Mouse (Mus musculus) hindbrain, embryonic 15.5 days (tissue): ENCODE data around the gene Radil. TPM values are rescaled to one million over a fixed set of nuclear protein-coding genes. Genes with fewer than 3 reads are reported as not detected.
A peak's percentile ranks its signal among the peaks of the same experiment; 100 is the strongest.

ENCODE experiments used
- ATAC-seq: fragments of 200-750 bp; cut with Nextera tagmentation; 2 replicates; pipeline ENCODE4 v1.8.0; 2017; ENCODE audit warnings: low read depth, moderate number of reproducible peaks, moderate TSS enrichment; ENCODE audit not compliant: low FRiP score
- H3K27ac ChIP-seq: fragments of 300-500 bp; sonication (generic); replicated peaks from 2 replicates; pipeline ENCODE4 v1.5.1; 2015; ENCODE audit warnings: mild to moderate bottlenecking, inconsistent platforms
- H3K27me3 ChIP-seq: fragments of 300-500 bp; sonication (generic); 2 replicates; pipeline ENCODE4 v1.6.1; 2015; ENCODE audit warnings: control low read depth, inconsistent platforms
- H3K36me3 ChIP-seq: fragments of 300-500 bp; sonication (generic); 2 replicates; pipeline ENCODE4 v1.6.1; 2015; ENCODE audit warnings: control low read depth, inconsistent platforms
- H3K4me1 ChIP-seq: fragments of 300-500 bp; sonication (generic); replicated peaks from 2 replicates; pipeline ENCODE4 v1.6.1; 2015; ENCODE audit warnings: control low read depth, inconsistent platforms
- H3K4me2 ChIP-seq: fragments of 300-500 bp; sonication (generic); 2 replicates; pipeline ENCODE4 v1.6.1; 2015; ENCODE audit warnings: moderate library complexity, mild to moderate bottlenecking, inconsistent platforms
- H3K4me3 ChIP-seq: fragments of 300-500 bp; sonication (generic); 2 replicates; pipeline ENCODE4 v1.5.1; 2015; ENCODE audit warnings: mild to moderate bottlenecking, inconsistent platforms
- H3K9ac ChIP-seq: fragments of 300-500 bp; sonication (generic); 2 replicates; pipeline ENCODE4 v1.6.1; 2015; ENCODE audit warnings: inconsistent platforms
- H3K9me3 ChIP-seq: fragments of 300-500 bp; sonication (generic); 2 replicates; pipeline ENCODE4 v1.6.1; 2016; ENCODE audit warnings: control low read depth, inconsistent platforms
- WGBS: fragments of 180-500 bp; shearing (Covaris S2); methylation state at CpG from one replicate; pipeline ENCODE4 v1.1.7; 2015; 5-methylcytosine and 5-hydroxymethylcytosine counted together
- polyA plus RNA-seq: library from polyadenylated mRNA; unstranded; fragments of >200 nt; fragmentation: Nextera tagmentation; extraction: Ambion mirVana; gene quantifications from 2 replicates; pipeline ENCODE4 v1.2.1, GENCODE M21; 2015

Gene Radil
- polyA plus RNA-seq, 1 experiment from 2014 or later, result 23.2 TPM

DNA sequence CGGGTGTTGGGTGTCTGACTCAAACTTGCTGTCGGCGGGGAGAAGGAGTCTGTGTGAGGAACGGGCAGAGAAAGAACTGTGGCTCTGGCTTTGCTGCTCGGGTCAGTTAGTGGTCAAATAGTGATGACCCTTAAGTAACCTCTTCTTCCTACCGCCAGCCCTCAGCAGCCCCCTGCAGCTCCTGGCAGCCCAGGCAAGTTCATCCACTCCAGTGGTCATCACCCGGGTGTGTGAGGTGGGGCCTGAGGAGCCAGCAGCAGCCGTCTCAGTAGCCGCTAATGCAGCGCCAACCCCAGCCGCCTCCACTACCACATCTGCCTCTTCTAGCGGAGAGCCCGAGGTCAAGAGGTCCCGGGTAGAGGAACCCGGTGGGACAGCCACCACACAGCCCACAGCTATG is 94.6 kb downstream of the Radil start:
- no peak overlapping the region for H3K9ac ChIP-seq
- no peaks in the 10 kb centered on the region for H3K4me1 ChIP-seq
- H3K27ac ChIP-seq, result no peak overlapping the region
- ATAC-seq, result no peak
- peaks cover 31% of the 10 kb centered on the region for H3K36me3 ChIP-seq
- no peaks in the 10 kb centered on the region for H3K27me3 ChIP-seq
- 60% methylated on average over 14 of the region's 15 CpGs for WGBS
- H3K9me3 ChIP-seq, result no peaks in the 10 kb centered on the region
- H3K4me2 ChIP-seq, result no peak overlapping the region
- no peak overlapping the region for H3K4me3 ChIP-seq

DNA sequence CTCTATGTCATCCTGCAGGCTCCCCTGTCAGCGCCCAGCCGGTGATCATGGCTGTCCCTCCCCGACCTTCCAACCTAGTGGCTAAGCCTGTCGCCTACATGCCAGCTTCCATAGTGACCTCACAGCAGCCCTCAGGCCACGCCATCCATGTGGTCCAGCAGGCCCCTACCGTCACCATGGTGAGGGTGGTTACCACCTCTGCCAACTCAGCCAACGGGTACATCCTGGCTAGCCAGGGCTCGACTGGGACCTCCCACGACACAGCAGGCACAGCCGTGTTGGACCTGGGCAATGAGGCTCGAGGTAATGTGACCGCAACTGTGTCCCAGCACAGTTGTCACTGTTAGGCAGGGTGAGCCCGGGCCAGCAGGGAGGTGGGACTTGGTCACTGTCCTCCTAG is 97.2 kb downstream of the Radil start:
- peaks cover 44% of the 10 kb centered on the region for H3K36me3 ChIP-seq

DNA sequence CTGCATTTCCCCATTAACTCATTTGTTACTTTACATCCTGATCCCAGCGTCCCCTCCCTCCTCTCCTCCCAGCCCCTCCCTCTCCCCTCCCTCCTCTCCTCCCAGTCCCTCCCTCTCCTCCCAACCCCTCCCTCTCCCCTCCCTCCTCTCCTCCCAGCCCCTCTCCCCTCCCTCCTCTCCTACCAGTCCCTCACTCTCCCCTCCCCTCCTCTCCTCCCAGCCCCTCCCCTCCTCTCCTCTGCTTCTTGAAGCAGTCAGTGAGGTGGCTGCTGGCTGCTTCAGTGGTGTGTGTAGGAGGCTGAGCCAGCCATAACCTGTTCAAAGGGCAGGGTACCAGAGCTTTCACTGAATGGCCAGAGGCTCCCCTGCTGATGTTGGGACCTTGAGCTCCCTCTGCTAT is 99.1 kb downstream of the Radil start:
- Histone ChIP-seq H3K36me3 (peaks cover 31% of the 10 kb centered on the region), H3K4me1 (peaks cover 7% of the 10 kb centered on the region), H3K4me2 (no peak overlapping the region), H3K9ac (no peak overlapping the region), H3K27me3 (no peaks in the 10 kb centered on the region), H3K4me3 (no peak overlapping the region), H3K27ac (no peak overlapping the region), H3K9me3 (no peaks in the 10 kb centered on the region)
- 0% methylated on average over 1 of the region's 1 CpGs for whole genome bisulfite sequencing
- ATAC-seq, result no peak

More for the DNA sequence above, 97.2 kb downstream of the Radil start:
- H3K4me3 ChIP-seq, result no peak overlapping the region
- H3K9ac ChIP-seq, result no peak overlapping the region
- H3K4me2 ChIP-seq, result no peak overlapping the region
- no peaks in the 10 kb centered on the region for H3K9me3 ChIP-seq
- H3K27ac ChIP-seq, result no peak overlapping the region
- H3K4me1 ChIP-seq, result no peaks in the 10 kb centered on the region
- H3K27me3 ChIP-seq, result no peaks in the 10 kb centered on the region
- no peak for ATAC-seq
- 94% methylated on average over 13 of the region's 13 CpGs for WGBS

DNA sequence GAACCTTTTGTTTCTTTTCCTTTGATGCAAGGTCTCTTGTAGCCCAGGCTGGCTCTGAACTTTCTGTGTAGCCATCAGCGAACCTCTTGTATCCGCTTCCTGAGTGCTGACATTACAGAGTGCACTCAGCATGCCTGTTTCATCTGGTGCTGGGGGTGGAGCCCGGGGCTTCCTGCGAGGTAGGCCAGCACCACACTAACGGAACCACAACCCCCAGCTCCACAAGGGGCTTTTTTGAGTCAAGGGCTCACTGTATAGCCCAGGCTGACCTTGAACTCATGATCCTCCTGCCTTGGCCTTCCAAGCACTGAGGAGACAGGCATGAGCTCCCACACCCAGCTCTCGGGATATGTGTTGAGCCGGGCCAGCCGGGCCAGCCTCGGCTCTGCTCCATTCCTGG is 100.1 kb downstream of the Radil start:
- ATAC-seq, result no peak
- Histone ChIP-seq H3K9me3 (no peaks in the 10 kb centered on the region), H3K27me3 (no peaks in the 10 kb centered on the region), H3K4me2 (no peak overlapping the region), H3K4me3 (no peak overlapping the region), H3K4me1 (peaks cover 9% of the 10 kb centered on the region), H3K9ac (no peak overlapping the region), H3K36me3 (peaks cover 25% of the 10 kb centered on the region), H3K27ac (no peak overlapping the region)
- WGBS, result 90% methylated on average over 9 of the region's 9 CpGs

DNA sequence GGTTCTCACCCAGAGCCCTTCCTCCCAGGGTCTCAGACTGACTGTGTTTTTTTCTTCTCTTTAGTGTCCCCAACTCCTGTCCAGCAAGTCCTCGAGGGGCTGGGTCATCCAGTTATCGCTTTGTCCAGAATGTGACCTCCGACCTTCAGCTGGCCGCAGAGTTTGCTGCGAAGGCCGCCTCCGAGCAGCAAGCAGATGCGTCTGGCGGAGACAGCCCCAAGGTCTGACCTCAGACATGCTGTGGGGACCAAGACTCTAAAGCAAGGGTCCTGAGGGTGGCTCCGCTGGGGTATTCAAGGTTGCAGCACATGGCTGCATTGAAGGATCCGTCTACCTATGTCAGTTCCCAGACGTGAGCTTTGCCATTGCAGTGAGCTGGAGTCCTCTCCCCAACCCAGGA is 102.3 kb downstream of the Radil start:
- H3K36me3 ChIP-seq, result peaks cover 16% of the 10 kb centered on the region

DNA sequence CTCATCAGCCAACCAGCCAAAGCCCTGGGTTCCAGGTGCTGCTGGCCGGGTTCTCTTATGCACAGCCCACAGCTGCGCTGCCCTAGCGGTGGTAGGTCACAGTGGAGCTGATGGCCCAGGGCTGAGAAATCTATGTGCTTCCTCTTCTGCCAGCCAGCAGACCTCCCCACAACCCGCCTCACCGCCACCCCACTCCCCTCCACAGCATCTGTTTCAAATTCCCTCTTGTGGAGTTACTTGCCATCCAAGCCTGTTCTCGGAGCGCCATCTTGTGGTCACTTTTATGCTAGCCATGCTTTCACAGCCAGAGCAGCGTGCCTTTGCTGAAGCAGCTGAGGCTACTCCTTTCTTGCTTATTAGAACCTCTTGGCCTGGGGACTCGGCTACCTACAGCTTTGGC is 102.8 kb downstream of the Radil start:
- H3K9ac ChIP-seq, result no peak overlapping the region
- H3K4me1 ChIP-seq, result peaks cover 28% of the 10 kb centered on the region
- WGBS, result 6% methylated on average over 9 of the region's 9 CpGs
- H3K4me2 ChIP-seq, result no peak overlapping the region
- no peaks in the 10 kb centered on the region for H3K27me3 ChIP-seq
- no peaks in the 10 kb centered on the region for H3K9me3 ChIP-seq
- H3K36me3 ChIP-seq, result peaks cover 13% of the 10 kb centered on the region; the same call in 1 of the 2 replicates
- ATAC-seq, result peak; percentile 72
- H3K27ac ChIP-seq, result no peak overlapping the region
- H3K4me3 ChIP-seq, result no peak overlapping the region

More for the DNA sequence above, 102.3 kb downstream of the Radil start:
- ATAC-seq, result no peak
- no peaks in the 10 kb centered on the region for H3K27me3 ChIP-seq
- no peak overlapping the region for H3K9ac ChIP-seq
- peaks cover 22% of the 10 kb centered on the region for H3K4me1 ChIP-seq
- H3K9me3 ChIP-seq, result no peaks in the 10 kb centered on the region
- H3K27ac ChIP-seq, result no peak overlapping the region
- H3K4me3 ChIP-seq, result no peak overlapping the region
- 60% methylated on average over 12 of the region's 12 CpGs for WGBS
- no peak overlapping the region for H3K4me2 ChIP-seq

DNA sequence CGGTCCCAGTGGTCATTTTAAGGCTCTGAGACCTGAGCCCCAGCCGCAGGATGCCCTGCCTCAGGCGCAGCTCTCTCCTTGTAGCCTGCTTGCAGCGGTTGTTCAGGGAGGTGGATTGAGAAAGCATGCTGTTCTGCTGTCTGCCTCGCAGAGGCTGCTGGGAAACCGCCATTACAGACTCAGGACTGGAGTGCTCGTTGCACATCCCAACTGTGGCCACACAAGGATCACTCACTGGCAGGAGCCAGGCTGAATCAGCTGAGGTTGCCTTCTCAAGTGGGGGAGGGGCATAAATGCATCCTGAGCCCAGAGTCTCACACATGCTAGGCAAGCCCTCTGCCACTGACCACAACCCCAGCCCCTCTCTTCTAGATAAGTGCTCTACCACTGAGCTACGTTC is 105.2 kb downstream of the Radil start:
- Histone ChIP-seq H3K36me3 (peaks cover 9% of the 10 kb centered on the region; the same call in 1 of the 2 replicates), H3K4me2 (no peak overlapping the region), H3K9ac (peak overlapping the region; percentile 30; the same call in 1 of the 2 replicates), H3K9me3 (no peaks in the 10 kb centered on the region), H3K27ac (peak overlapping the region; percentile 30; the same call in 1 of the 2 replicates), H3K27me3 (no peaks in the 10 kb centered on the region), H3K4me3 (no peak overlapping the region), H3K4me1 (peaks cover 42% of the 10 kb centered on the region)
- 43% methylated on average over 8 of the region's 8 CpGs for WGBS
- no peak for ATAC-seq

DNA sequence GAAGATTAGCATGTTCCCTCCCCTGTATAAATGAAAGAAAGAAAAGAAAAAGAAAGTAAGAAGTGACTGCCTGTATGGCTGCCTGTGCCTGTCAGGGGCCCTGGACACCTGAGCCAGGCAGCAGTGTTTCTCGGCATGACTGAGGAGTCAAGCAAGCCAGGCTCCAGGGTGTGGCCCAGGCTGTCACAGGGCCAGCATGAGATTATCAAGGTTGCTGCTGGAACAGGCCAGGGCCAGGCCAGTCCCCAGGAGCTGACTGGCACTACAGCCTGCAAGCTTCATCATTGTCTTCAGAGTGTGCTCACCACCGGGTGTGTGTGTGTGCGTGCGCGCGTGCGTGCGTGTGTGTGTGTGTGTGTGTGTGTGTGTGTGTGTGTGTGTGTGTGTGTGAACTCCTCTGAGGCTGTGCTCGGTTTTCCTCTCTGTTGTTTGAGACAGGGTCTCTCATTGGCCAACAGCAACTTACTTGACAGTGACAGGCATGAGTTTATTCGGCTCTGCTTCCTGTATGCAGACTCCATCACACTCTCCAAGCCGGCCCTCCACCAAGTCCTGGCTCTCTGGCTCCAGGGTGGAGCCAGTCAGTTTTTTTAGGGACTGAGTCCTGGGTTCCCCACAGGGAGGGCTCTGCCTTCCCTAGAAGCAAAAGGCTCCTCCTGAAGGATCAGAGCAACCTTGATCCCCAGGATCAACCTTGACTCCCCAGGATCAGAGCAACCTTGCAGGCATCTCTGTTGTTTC is 105.9 kb downstream of the Radil start:
- H3K9ac ChIP-seq, result no peak overlapping the region
- 67% methylated on average over 11 of the region's 11 CpGs for WGBS
- H3K9me3 ChIP-seq, result no peaks in the 10 kb centered on the region
- peaks cover 3% of the 10 kb centered on the region; the same call in 1 of the 2 replicates for H3K36me3 ChIP-seq
- no peaks in the 10 kb centered on the region for H3K27me3 ChIP-seq
- no peak overlapping the region for H3K4me2 ChIP-seq
- no peak overlapping the region for H3K4me3 ChIP-seq
- peaks cover 50% of the 10 kb centered on the region for H3K4me1 ChIP-seq
- H3K27ac ChIP-seq, result peak overlapping the region; percentile 30; the same call in 1 of the 2 replicates
- no peak for ATAC-seq

DNA sequence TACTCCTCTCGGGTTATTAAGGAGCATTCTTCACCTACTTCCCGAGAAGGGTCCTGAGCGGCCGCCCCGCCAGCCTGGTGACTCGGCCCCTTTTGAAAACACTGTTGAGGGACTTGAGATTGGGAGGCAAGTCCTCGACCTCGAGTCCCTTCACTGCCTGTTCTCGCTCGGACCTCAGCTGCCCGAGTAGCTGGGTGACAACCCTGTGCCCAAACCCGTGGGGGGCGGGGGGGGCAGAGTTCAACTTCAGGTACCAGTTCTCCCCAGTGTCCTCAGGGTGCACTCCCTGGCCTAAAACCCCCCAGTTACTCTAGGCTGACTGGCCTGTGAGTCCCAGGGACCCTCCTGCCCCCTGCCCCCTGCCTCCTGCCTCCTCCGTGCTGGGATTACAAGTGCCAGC is 106.9 kb downstream of the Radil start:
- Histone ChIP-seq H3K9ac (no peak overlapping the region), H3K4me3 (no peak overlapping the region), H3K9me3 (no peaks in the 10 kb centered on the region), H3K4me1 (peaks cover 58% of the 10 kb centered on the region), H3K36me3 (no peaks in the 10 kb centered on the region), H3K27me3 (no peaks in the 10 kb centered on the region), H3K27ac (no peak overlapping the region), H3K4me2 (no peak overlapping the region)
- WGBS, result 72% methylated on average over 14 of the region's 14 CpGs
- no peak for ATAC-seq

DNA sequence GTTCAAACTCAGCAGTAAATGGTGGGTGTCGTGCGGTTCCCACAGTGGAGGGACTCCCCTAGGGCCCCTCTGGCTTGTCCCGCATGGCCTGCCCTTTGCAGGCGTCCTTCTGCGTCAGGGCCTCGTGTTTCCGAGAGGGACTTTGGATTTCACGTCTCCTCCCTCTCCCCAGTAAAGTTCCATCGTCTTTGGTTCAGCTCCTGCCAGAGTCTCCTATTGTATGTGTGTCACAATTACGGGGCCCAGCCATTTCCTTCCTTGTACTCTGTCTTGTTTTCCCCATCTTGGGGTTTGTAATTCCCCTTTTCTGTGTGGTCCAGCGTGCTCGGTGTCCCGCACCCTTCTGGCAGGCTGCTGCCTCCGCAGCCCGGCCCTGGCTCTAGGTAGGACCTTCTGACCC is 107.4 kb downstream of the Radil start:
- Histone ChIP-seq H3K27ac (no peak overlapping the region), H3K36me3 (no peaks in the 10 kb centered on the region), H3K4me1 (peaks cover 58% of the 10 kb centered on the region), H3K4me2 (no peak overlapping the region), H3K4me3 (no peak overlapping the region), H3K27me3 (no peaks in the 10 kb centered on the region), H3K9me3 (no peaks in the 10 kb centered on the region), H3K9ac (no peak overlapping the region)
- ATAC-seq, result no peak
- WGBS, result 56% methylated on average over 15 of the region's 15 CpGs

DNA sequence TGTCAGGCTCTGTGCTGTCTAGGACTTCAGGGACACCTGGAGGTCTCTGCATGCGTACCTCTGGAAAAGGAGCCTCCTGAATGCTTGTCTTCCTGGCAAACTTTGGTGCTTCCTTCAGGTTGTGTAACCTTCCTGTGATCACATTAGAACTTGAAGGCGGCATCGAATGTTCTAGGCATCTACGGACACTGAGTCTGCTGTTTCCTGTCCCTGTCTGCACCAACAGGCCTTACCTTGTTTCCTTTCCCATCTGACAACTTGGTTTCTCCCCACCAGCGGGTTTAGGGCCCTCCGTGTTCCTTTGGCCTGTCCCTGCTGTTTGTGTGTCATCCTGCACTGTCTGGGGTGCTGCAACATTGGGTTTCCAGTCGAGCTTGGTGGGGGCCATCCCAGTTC is 108.9 kb downstream of the Radil start:
- no peak for ATAC-seq
- Histone ChIP-seq H3K4me2 (no peak overlapping the region), H3K9ac (no peak overlapping the region), H3K4me3 (no peak overlapping the region), H3K36me3 (no peaks in the 10 kb centered on the region), H3K27me3 (no peaks in the 10 kb centered on the region), H3K4me1 (peaks cover 51% of the 10 kb centered on the region), H3K9me3 (no peaks in the 10 kb centered on the region), H3K27ac (no peak overlapping the region)
- 84% methylated on average over 7 of the region's 7 CpGs for WGBS

DNA sequence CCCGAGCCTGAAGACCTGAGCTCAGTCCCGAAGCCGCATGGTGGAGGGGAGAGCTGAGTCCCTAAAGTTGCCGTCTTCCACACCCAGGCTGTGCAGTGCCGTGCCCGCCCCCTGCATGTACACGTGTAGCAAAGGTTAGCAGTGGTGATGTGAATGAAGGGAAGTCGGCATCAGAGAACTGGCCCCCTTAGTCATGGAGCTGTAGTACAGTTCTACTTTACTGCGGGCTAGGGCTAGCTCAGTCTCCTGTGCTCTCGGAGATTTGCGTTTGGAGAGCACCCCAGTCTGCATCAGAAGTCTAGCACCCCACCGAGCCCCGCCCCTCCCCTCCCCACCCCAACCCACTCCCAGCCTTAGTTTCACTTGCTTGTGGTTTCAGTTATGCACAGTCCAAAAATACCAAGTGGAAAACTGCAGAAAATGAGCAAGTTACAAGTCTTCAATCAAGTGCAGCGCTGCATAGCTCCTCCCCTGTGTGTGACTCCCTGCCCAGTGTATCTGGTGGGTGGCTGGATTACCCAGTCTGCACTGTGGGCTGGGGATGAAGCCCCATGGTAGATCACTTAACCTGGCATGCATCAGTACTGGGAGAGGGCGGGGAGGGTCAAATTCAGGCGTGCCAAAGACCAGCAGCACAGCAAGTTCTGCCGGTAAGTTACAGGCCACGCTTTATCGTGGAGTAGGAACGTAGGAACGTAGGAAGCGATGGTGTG is 109.4 kb downstream of the Radil start:
- H3K9me3 ChIP-seq, result no peaks in the 10 kb centered on the region
- no peak overlapping the region for H3K4me3 ChIP-seq
- H3K36me3 ChIP-seq, result no peaks in the 10 kb centered on the region; the same call in 1 of the 2 replicates
- 49% methylated on average over 22 of the region's 22 CpGs for WGBS
- peak overlapping the region; percentile 53 for H3K4me2 ChIP-seq
- no peak for ATAC-seq
- peaks cover 51% of the 10 kb centered on the region for H3K4me1 ChIP-seq
- H3K9ac ChIP-seq, result no peak overlapping the region
- H3K27ac ChIP-seq, result peak overlapping the region; percentile 82
- H3K27me3 ChIP-seq, result no peaks in the 10 kb centered on the region
